Mouse (Mus musculus): ENCODE results near the gene Ppid. TPM values are rescaled to one million over a fixed set of nuclear protein-coding genes. Genes with fewer than 3 reads are reported as not detected.

The Ppid gene
- total and polyA plus RNA-seq, 3 experiments, result 203 to 254 TPM; not detected in 1

DNA sequence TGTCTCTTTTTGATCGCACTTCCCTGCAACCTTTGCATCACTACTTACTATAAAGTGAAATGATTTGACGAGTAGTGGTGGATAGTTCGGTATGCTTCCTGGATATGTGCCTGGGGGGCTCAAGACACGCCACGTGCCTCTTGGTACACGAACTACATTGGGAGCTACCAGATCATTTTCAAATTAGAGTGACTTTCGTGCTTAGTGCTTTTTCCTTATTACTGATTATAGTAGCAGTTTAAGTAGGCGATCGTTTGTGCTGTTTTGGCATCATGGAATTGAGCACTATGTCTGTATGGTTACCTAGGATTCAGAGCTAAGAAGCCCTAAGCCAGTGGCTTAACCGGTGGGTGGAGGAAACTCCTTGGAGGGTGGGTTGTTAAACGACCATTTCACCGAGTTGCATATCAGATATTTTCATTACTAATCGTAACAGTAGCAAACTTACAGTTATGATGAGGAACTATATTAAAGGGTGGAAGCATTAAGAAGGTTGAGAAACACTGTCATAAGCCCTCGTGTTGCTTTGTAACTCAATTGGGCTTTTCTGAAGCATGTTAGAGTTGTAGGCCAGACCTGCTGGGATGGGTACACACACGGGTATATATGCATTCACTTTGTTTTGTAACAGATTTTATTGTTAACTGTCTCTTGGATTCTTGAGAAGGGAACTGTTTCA lies 790 bp downstream of the Ppid start (continued):
- TF ChIP-seq MAFK (IDR thresholded peaks at IDR 0.05; ENCODE audit: borderline replicate concordance, low read depth, low read length) (no peak), NELFE (IDR thresholded peaks at IDR 0.05; ENCODE audit: low read depth, low read length) (no peak), POLR2A (IDR thresholded peaks at IDR 0.05; ENCODE audit: control insufficient read depth in 1 of 2, insufficient read depth in 1 of 2, low read depth in 1 of 2, low read length in 2 of 2, poor library complexity in 1 of 2) (no peak)

DNA sequence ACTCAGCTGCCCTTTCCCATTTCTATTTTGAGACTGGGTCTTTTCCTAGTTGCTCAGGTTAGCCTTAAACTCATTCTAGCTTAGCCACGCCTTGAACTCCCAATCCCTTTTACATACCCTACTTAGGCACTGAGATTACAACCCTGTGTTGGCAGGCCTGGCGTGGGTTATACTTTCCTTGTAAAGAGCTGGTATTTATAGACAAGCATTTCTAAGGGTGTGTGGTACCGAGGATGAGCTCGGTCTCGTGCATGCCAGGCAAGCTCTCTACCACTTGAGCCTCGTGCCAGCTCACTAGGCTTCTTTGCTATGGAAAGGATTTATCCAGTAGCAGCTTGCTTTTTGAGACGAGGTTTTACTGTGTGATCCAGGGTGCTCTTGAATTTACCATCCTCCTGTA lies 4.3 kb downstream of the Ppid start:
- Histone ChIP-seq H3K27ac (ENCODE audit: control insufficient read depth, low read depth, low read length) (no peak overlapping the region), H3K36me3 (ENCODE audit: control insufficient read depth in 1 of 2, insufficient read depth in 2 of 2, low read length in 2 of 2) (peaks cover 24 to 54% of the 10 kb centered on the region in 2 experiments), H3K4me3 (ENCODE audit: control insufficient read depth in 1 of 2, insufficient read depth in 1 of 2, low read depth in 2 of 2, low read length in 2 of 2) (no peak overlapping the region), H3K4me1 (ENCODE audit: control insufficient read depth in 1 of 2, insufficient read depth in 2 of 2, low read length in 2 of 2) (peaks cover 0 to 9% of the 10 kb centered on the region in 2 experiments; a peak in 2 of 4 replicates), H3K27me3 (ENCODE audit: control insufficient read depth in 1 of 2, insufficient read depth in 2 of 2, low read length in 2 of 2) (no peaks in the 10 kb centered on the region), H3K9me3 (replicated peaks; ENCODE audit: insufficient read depth, low read length) (no peaks in the 10 kb centered on the region), H3K79me2 (ENCODE audit: control insufficient read depth, insufficient read depth, low read length, poor library complexity) (peaks cover 55% of the 10 kb centered on the region), H3K9ac (ENCODE audit: control insufficient read depth, low read depth, low read length, poor library complexity, severe bottlenecking) (no peak overlapping the region)
- TF ChIP-seq CTCF (IDR thresholded peaks at IDR 0.05 in 2 of 3, conservative IDR thresholded peaks at IDR 0.05 in 1 of 3; ENCODE audit: control insufficient read depth in 1 of 3, insufficient read depth in 1 of 3, low read depth in 2 of 3, low read length in 3 of 3, poor library complexity in 1 of 3, severe bottlenecking in 1 of 3), result no peak
- no peak for TF ChIP-seq MYC (IDR thresholded peaks at IDR 0.05; ENCODE audit: low read depth, low read length)
- no peak for TF ChIP-seq NELFE (IDR thresholded peaks at IDR 0.05; ENCODE audit: low read depth, low read length)
- DNase-seq (ENCODE audit: low read depth, low spot score), result no peak

DNA sequence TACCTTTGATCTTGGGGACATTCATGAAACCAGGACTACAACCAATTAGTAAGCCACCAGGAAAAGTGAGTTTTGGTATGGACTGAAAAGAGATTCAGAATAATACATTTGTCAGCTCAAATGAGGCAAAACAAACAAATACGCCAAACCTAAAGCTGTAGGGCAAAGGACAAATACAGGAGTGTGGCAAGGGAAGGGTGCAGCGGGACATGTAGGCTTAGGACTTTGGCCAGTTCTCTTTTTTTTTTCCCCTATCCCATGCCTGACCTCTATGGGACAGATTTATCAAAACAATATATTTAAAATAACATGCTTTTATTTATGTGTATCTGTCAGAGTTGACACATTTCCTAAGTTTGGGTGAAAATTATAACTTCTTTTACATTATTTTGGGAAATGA lies 18.7 kb downstream of the Ppid start:
- DNase-seq (ENCODE audit: low read depth, low spot score), result no peak
- Histone ChIP-seq H3K9me3 (replicated peaks; ENCODE audit: insufficient read depth, low read length) (no peaks in the 10 kb centered on the region), H3K4me1 (ENCODE audit: control insufficient read depth in 1 of 2, insufficient read depth in 2 of 2, low read length in 2 of 2) (no peaks in the 10 kb centered on the region), H3K79me2 (ENCODE audit: control insufficient read depth, insufficient read depth, low read length, poor library complexity) (no peaks in the 10 kb centered on the region), H3K36me3 (ENCODE audit: control insufficient read depth in 1 of 2, insufficient read depth in 2 of 2, low read length in 2 of 2) (peaks cover 0 to 12% of the 10 kb centered on the region in 2 experiments; a peak in 2 of 4 replicates), H3K27ac (ENCODE audit: control insufficient read depth, low read depth, low read length) (no peak overlapping the region), H3K9ac (ENCODE audit: control insufficient read depth, low read depth, low read length, poor library complexity, severe bottlenecking) (no peak overlapping the region), H3K4me3 (ENCODE audit: control insufficient read depth in 1 of 2, insufficient read depth in 1 of 2, low read depth in 2 of 2, low read length in 2 of 2) (no peak overlapping the region), H3K27me3 (ENCODE audit: control insufficient read depth in 1 of 2, insufficient read depth in 2 of 2, low read length in 2 of 2) (no peaks in the 10 kb centered on the region)
- TF ChIP-seq MXI1 (IDR thresholded peaks at IDR 0.05; ENCODE audit: low read depth, low read length) (no peak), MYC (IDR thresholded peaks at IDR 0.05; ENCODE audit: low read depth, low read length) (no peak), ETS1 (IDR thresholded peaks at IDR 0.05; ENCODE audit: low read depth, low read length) (no peak), JUND (IDR thresholded peaks at IDR 0.05; ENCODE audit: low read depth, low read length) (no peak), NELFE (IDR thresholded peaks at IDR 0.05; ENCODE audit: low read depth, low read length) (no peak), SMC3 (IDR thresholded peaks at IDR 0.05; ENCODE audit: low read depth, low read length) (no peak), MAX (IDR thresholded peaks at IDR 0.05; ENCODE audit: low read length) (no peak), HCFC1 (IDR thresholded peaks at IDR 0.05; ENCODE audit: low read depth, low read length) (no peak), SIN3A (IDR thresholded peaks at IDR 0.05; ENCODE audit: low read length) (no peak), E2F4 (IDR thresholded peaks at IDR 0.05; ENCODE audit: borderline replicate concordance, low read depth, low read length) (no peak)

All from MEL (cell line).